Mouse (Mus musculus): Measurements from ENCODE around the gene Cacna1s. TPM values are rescaled to one million over a fixed set of nuclear protein-coding genes. Genes with fewer than 3 reads are reported as not detected.

Cacna1s gene
- polyA plus RNA-seq, 1 experiment from 2014 or later, result not detected

DNA sequence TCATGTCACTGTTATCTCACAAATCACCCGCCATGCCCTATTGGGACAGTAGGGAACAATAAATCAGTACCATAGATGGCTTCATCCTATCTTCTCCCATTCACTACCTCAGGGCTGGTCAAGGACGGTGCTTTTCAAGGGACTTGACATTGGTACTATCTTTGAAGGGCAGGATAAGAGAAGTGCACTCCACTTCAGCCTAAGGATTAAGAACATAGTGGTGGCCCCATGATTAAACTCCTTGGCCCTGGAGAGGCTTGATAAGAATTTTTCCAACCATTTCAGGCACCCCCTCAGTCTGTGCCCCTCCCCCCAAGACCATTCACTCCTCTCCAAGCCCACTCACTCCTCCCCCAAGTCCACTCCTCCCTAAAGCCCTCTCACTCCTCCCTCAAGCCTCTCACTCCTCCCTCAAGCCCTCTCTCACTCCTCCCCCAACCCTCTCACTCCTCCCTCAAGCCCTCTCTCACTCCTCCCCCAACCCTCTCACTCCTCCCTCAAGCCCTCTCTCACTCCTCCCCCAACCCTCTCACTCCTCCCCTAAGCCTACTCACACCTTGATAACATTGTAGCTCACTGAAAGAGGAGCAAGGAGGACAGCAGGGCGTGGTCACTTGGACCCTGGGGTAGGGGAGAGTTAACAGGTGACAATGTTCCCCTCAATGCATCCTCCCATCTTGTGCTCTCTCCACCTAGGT, 33.6 kb downstream of the Cacna1s start:
- Histone ChIP-seq H3K4me2 (ENCODE audit: low read length) (no peak overlapping the region), H3K36me3 (ENCODE audit: control insufficient read depth, insufficient read depth, low read length) (no peaks in the 10 kb centered on the region), H3K4me1 (ENCODE audit: control insufficient read depth, insufficient read depth, low read length) (no peaks in the 10 kb centered on the region), H3K9me3 (ENCODE audit: control insufficient read depth, low read length) (peaks cover 3% of the 10 kb centered on the region; the same call in 1 of the 2 replicates), H3K9ac (replicated peaks; ENCODE audit: low read length) (no peak overlapping the region), H3K4me3 (replicated peaks; ENCODE audit: low read depth, low read length) (no peak overlapping the region), H3K27me3 (ENCODE audit: control insufficient read depth, insufficient read depth, low read length) (no peaks in the 10 kb centered on the region), H3K27ac (replicated peaks; ENCODE audit: low read depth, low read length) (no peak overlapping the region)
- no peak for DNase-seq
- ATAC-seq (ENCODE audit: low FRiP score, low TSS enrichment), result no peak
- WGBS, result 83% methylated on average over 3 of the region's 3 CpGs

DNA sequence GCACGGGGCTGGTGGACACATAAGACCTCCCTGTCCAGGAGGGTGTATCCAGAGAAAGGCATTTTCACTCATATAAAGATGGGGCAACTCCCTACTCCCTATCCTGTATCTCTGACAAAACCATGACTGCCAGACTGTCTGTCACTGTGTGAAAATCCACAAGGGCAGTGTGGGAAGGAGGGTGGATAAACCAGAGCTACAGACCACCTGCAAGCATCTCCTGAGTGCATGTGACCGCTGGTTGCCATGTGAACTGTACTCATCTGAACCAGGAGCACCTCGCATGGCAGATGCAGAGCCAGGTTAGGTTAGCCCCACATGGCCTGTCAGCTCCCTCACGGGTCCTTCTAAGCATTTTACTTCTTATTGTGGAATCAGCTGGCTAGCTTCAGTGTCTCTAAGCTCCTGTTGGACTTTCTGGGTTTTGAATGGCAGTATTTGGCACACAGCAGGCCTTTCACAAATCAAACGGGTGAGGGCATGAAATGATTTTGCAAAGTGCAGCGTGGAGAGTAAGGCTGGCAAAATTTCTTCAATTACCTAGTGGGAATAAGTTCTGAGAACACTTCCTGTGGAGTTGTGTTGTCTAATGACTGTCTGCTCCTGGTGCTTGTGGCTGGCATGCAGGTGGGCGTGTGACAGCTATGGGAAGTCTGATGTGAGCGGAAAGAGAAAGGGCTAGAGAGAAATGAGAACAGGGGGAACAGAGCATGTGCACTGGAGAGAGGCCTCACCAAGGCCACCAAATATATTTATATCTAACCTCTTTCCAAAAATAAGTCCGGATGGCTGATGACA, 37.0 kb downstream of the Cacna1s start:
- ATAC-seq (ENCODE audit: low FRiP score, low TSS enrichment) (no peak), DNase-seq (no peak)
- H3K4me1 ChIP-seq (ENCODE audit: control insufficient read depth, insufficient read depth, low read length), result no peaks in the 10 kb centered on the region
- no peaks in the 10 kb centered on the region for H3K27me3 ChIP-seq (ENCODE audit: control insufficient read depth, insufficient read depth, low read length)
- H3K9ac ChIP-seq (replicated peaks; ENCODE audit: low read length), result no peak overlapping the region
- no peaks in the 10 kb centered on the region for H3K36me3 ChIP-seq (ENCODE audit: control insufficient read depth, insufficient read depth, low read length)
- no peak overlapping the region for H3K27ac ChIP-seq (replicated peaks; ENCODE audit: low read depth, low read length)
- H3K4me3 ChIP-seq (replicated peaks; ENCODE audit: low read depth, low read length), result no peak overlapping the region
- no peaks in the 10 kb centered on the region for H3K9me3 ChIP-seq (ENCODE audit: control insufficient read depth, low read length)
- H3K4me2 ChIP-seq (ENCODE audit: low read length), result no peak overlapping the region
- WGBS, result 71% methylated on average over 9 of the region's 9 CpGs

DNA sequence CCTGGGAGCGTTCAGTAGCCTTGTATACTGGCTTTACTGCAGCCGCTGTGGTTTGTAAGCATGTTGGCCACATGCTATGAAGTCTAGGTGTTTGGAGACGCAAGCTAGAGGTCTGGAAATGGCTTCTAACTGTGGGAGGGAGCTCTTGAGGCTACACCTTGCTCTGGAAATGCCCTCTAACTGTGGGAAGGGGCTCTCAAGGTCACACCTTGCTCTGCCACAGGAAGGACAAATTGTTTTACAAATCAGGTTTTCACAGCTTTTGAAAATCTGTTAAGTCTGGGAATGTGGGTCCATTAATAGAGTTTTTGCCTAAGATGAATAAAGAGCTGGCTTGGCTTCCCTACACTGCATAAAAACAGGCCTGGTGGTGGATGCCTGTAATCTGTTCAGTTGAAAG, 41.2 kb downstream of the Cacna1s start:
- H3K9ac ChIP-seq (replicated peaks; ENCODE audit: low read length), result no peak overlapping the region
- H3K4me3 ChIP-seq (replicated peaks; ENCODE audit: low read depth, low read length), result no peak overlapping the region
- H3K27me3 ChIP-seq (ENCODE audit: control insufficient read depth, insufficient read depth, low read length), result no peaks in the 10 kb centered on the region
- 84% methylated on average over 3 of the region's 3 CpGs for WGBS
- ATAC-seq (ENCODE audit: low FRiP score, low TSS enrichment) (no peak), DNase-seq (no peak)
- H3K9me3 ChIP-seq (ENCODE audit: control insufficient read depth, low read length), result no peaks in the 10 kb centered on the region
- no peak overlapping the region for H3K27ac ChIP-seq (replicated peaks; ENCODE audit: low read depth, low read length)
- H3K4me2 ChIP-seq (ENCODE audit: low read length), result no peak overlapping the region
- H3K36me3 ChIP-seq (ENCODE audit: control insufficient read depth, insufficient read depth, low read length), result no peaks in the 10 kb centered on the region
- H3K4me1 ChIP-seq (ENCODE audit: control insufficient read depth, insufficient read depth, low read length), result no peaks in the 10 kb centered on the region

DNA sequence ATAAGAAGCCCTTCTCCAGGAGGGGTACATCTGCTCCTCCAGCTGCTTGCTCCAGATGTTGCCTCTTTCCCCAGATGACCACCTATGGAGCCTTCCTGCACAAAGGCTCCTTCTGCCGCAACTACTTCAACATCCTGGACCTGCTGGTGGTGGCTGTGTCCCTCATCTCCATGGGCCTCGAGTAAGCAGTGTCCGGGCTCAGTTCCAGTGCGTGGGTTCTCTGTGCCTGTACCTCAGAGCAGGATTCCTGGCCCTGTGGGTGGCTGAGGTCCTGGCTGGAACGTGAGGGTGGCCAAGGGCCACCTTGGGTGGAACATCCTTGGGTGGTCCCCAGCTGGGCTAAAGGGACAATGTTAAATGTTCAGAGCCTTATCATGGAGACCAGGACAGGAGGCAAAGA, 42.3 kb downstream of the Cacna1s start:
- no peaks in the 10 kb centered on the region for H3K4me1 ChIP-seq (ENCODE audit: control insufficient read depth, insufficient read depth, low read length)
- H3K27ac ChIP-seq (replicated peaks; ENCODE audit: low read depth, low read length), result no peak overlapping the region
- no peak overlapping the region for H3K4me2 ChIP-seq (ENCODE audit: low read length)
- ATAC-seq (ENCODE audit: low FRiP score, low TSS enrichment) (no peak), DNase-seq (no peak)
- H3K27me3 ChIP-seq (ENCODE audit: control insufficient read depth, insufficient read depth, low read length), result no peaks in the 10 kb centered on the region
- H3K4me3 ChIP-seq (replicated peaks; ENCODE audit: low read depth, low read length), result no peak overlapping the region
- no peaks in the 10 kb centered on the region for H3K36me3 ChIP-seq (ENCODE audit: control insufficient read depth, insufficient read depth, low read length)
- no peak overlapping the region for H3K9ac ChIP-seq (replicated peaks; ENCODE audit: low read length)
- 89% methylated on average over 5 of the region's 5 CpGs for WGBS
- no peaks in the 10 kb centered on the region for H3K9me3 ChIP-seq (ENCODE audit: control insufficient read depth, low read length)

DNA sequence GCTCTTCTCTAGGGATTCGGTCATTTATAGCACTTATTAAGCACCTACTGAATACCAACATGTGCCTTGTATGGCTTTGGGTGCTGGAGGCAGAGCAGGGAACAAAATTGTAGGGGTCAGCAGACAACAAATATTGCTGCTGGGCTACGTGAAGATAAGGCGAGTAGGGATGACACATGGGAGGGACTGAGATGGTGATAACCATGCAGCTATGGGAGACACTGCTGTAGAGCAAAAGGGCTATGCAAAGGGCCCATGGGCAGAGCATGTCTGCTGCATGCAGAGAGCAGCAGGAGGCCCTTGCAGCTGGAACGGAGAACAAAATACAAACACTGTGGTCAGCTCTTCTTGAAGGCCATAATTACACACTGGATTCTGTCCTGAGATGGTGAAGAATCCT, 49.5 kb downstream of the Cacna1s start:
- Histone ChIP-seq H3K27me3 (ENCODE audit: control insufficient read depth, insufficient read depth, low read length) (no peaks in the 10 kb centered on the region), H3K36me3 (ENCODE audit: control insufficient read depth, insufficient read depth, low read length) (no peaks in the 10 kb centered on the region), H3K4me3 (replicated peaks; ENCODE audit: low read depth, low read length) (no peak overlapping the region), H3K4me1 (ENCODE audit: control insufficient read depth, insufficient read depth, low read length) (no peaks in the 10 kb centered on the region), H3K27ac (replicated peaks; ENCODE audit: low read depth, low read length) (no peak overlapping the region), H3K9me3 (ENCODE audit: control insufficient read depth, low read length) (no peaks in the 10 kb centered on the region), H3K9ac (replicated peaks; ENCODE audit: low read length) (no peak overlapping the region), H3K4me2 (ENCODE audit: low read length) (no peak overlapping the region)
- 78% methylated on average over 4 of the region's 4 CpGs for WGBS
- no peak for DNase-seq
- ATAC-seq (ENCODE audit: low FRiP score, low TSS enrichment), result no peak

DNA sequence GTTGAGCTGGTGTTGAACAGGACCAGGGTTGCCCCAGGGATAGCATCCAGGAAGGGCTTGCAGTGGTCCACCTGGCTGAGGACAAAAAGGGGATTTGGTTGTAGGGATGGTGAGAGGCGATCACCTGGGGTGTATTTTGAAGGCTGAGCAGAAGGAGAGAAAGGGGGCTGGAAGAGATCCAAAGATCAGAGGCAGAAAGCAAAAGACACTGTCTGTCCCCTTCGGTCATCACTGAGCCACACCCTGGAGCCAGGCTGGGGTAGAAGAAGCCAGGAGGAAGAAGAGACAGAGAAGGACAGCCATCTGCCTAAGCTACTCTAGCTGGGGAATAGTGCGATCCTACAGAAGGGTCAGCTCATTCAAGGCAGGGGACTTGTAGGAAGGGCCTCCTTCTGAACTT, 50.0 kb downstream of the Cacna1s start:
- 76% methylated on average over 3 of the region's 3 CpGs for WGBS
- DNase-seq (no peak), ATAC-seq (ENCODE audit: low FRiP score, low TSS enrichment) (no peak)
- H3K36me3 ChIP-seq (ENCODE audit: control insufficient read depth, insufficient read depth, low read length), result no peaks in the 10 kb centered on the region
- H3K27ac ChIP-seq (replicated peaks; ENCODE audit: low read depth, low read length), result no peak overlapping the region
- no peaks in the 10 kb centered on the region for H3K27me3 ChIP-seq (ENCODE audit: control insufficient read depth, insufficient read depth, low read length)
- no peaks in the 10 kb centered on the region for H3K4me1 ChIP-seq (ENCODE audit: control insufficient read depth, insufficient read depth, low read length)
- H3K4me3 ChIP-seq (replicated peaks; ENCODE audit: low read depth, low read length), result no peak overlapping the region
- H3K9ac ChIP-seq (replicated peaks; ENCODE audit: low read length), result no peak overlapping the region
- no peak overlapping the region for H3K4me2 ChIP-seq (ENCODE audit: low read length)
- no peaks in the 10 kb centered on the region for H3K9me3 ChIP-seq (ENCODE audit: control insufficient read depth, low read length)

DNA sequence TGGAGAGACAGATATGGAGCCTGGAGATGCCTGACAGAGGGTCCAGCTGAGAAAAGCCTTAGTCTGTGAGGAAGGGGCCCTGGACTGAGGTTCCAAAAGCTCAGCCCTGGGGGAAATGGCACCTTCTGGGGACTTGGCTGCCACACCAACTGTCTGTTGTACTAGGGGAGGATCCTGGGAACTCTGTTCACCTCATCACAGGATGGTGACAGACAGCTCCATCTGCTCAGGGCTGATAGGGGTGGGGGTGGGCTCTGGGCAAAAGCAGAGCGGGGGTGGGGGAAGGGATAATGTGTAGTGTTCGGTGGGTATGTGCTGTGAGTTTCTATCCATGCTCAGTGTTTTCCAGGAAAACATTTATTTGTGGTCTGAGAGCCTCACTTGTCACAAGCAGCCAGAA, 50.4 kb downstream of the Cacna1s start:
- no peak for ATAC-seq (ENCODE audit: low FRiP score, low TSS enrichment)
- Histone ChIP-seq H3K27ac (replicated peaks; ENCODE audit: low read depth, low read length) (no peak overlapping the region), H3K4me2 (ENCODE audit: low read length) (no peak overlapping the region), H3K9me3 (ENCODE audit: control insufficient read depth, low read length) (no peaks in the 10 kb centered on the region), H3K9ac (replicated peaks; ENCODE audit: low read length) (no peak overlapping the region), H3K4me1 (ENCODE audit: control insufficient read depth, insufficient read depth, low read length) (no peaks in the 10 kb centered on the region), H3K36me3 (ENCODE audit: control insufficient read depth, insufficient read depth, low read length) (no peaks in the 10 kb centered on the region), H3K27me3 (ENCODE audit: control insufficient read depth, insufficient read depth, low read length) (no peaks in the 10 kb centered on the region), H3K4me3 (replicated peaks; ENCODE audit: low read depth, low read length) (no peak overlapping the region)
- DNase-seq, result peak; percentile 23
- WGBS, result 59% methylated on average over 2 of the region's 2 CpGs

DNA sequence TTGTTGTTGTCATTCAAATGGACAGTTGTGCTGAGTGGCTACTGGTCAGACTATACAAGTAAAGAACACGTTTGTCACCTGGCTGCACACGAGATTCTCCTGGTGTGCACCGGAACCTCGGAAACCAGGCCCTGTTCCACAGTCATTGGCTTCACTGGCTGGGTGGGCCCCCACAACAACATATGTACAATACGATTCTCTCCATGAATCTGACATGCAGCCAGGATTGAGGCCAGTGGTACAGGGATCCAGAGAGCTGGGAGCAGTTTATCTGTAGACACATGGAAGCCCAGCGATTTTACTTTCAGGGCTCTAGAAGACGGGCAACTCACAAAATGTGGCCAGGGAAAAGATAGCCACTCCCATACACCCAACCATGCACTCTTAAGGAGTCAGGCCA, 51.1 kb downstream of the Cacna1s start:
- H3K36me3 ChIP-seq (ENCODE audit: control insufficient read depth, insufficient read depth, low read length), result no peaks in the 10 kb centered on the region
- no peaks in the 10 kb centered on the region for H3K9me3 ChIP-seq (ENCODE audit: control insufficient read depth, low read length)
- H3K27me3 ChIP-seq (ENCODE audit: control insufficient read depth, insufficient read depth, low read length), result no peaks in the 10 kb centered on the region
- ATAC-seq (ENCODE audit: low FRiP score, low TSS enrichment) (no peak), DNase-seq (no peak)
- WGBS, result 84% methylated on average over 7 of the region's 7 CpGs
- H3K4me3 ChIP-seq (replicated peaks; ENCODE audit: low read depth, low read length), result no peak overlapping the region
- no peak overlapping the region for H3K9ac ChIP-seq (replicated peaks; ENCODE audit: low read length)
- no peaks in the 10 kb centered on the region for H3K4me1 ChIP-seq (ENCODE audit: control insufficient read depth, insufficient read depth, low read length)
- H3K4me2 ChIP-seq (ENCODE audit: low read length), result no peak overlapping the region
- H3K27ac ChIP-seq (replicated peaks; ENCODE audit: low read depth, low read length), result no peak overlapping the region

DNA sequence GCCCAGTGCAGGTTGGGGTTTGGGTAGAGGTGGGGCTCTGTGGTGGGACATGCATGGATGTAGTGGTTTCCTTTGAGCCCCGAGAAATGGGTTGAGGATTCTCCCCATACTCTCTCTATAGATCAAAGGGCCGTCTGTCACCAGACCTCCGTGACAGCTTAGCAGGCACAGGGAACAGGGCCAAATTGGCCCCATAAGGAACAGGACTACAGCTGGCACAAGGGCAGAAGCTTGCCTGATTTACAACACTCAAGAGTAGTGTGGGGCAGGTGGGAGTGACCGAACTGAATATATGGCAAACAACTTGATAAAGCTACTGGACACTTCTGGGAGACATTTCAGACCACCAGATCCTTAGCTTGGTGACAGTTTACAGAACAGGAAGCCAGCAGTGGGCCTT, 52.2 kb downstream of the Cacna1s start:
- no peak overlapping the region for H3K4me3 ChIP-seq (replicated peaks; ENCODE audit: low read depth, low read length)
- H3K4me1 ChIP-seq (ENCODE audit: control insufficient read depth, insufficient read depth, low read length), result no peaks in the 10 kb centered on the region
- WGBS, result 39% methylated on average over 4 of the region's 4 CpGs
- no peaks in the 10 kb centered on the region for H3K36me3 ChIP-seq (ENCODE audit: control insufficient read depth, insufficient read depth, low read length)
- H3K27me3 ChIP-seq (ENCODE audit: control insufficient read depth, insufficient read depth, low read length), result no peaks in the 10 kb centered on the region
- no peak for ATAC-seq (ENCODE audit: low FRiP score, low TSS enrichment)
- no peak overlapping the region for H3K4me2 ChIP-seq (ENCODE audit: low read length)
- peak; percentile 49 for DNase-seq
- no peaks in the 10 kb centered on the region for H3K9me3 ChIP-seq (ENCODE audit: control insufficient read depth, low read length)
- no peak overlapping the region for H3K9ac ChIP-seq (replicated peaks; ENCODE audit: low read length)
- no peak overlapping the region for H3K27ac ChIP-seq (replicated peaks; ENCODE audit: low read depth, low read length)
